Mouse (Mus musculus): Measurements from ENCODE around the gene Ttc30b. TPM values are rescaled to one million over a fixed set of nuclear protein-coding genes. Genes with fewer than 3 reads are reported as not detected.
"Not testable (repeated sequence)": the region's sequence is repeated elsewhere in the genome, so short reads cannot be mapped to it uniquely, and the experiment has no call there.

Ttc30b gene
- polyA plus RNA-seq (2021) = 12.3 TPM

DNA sequence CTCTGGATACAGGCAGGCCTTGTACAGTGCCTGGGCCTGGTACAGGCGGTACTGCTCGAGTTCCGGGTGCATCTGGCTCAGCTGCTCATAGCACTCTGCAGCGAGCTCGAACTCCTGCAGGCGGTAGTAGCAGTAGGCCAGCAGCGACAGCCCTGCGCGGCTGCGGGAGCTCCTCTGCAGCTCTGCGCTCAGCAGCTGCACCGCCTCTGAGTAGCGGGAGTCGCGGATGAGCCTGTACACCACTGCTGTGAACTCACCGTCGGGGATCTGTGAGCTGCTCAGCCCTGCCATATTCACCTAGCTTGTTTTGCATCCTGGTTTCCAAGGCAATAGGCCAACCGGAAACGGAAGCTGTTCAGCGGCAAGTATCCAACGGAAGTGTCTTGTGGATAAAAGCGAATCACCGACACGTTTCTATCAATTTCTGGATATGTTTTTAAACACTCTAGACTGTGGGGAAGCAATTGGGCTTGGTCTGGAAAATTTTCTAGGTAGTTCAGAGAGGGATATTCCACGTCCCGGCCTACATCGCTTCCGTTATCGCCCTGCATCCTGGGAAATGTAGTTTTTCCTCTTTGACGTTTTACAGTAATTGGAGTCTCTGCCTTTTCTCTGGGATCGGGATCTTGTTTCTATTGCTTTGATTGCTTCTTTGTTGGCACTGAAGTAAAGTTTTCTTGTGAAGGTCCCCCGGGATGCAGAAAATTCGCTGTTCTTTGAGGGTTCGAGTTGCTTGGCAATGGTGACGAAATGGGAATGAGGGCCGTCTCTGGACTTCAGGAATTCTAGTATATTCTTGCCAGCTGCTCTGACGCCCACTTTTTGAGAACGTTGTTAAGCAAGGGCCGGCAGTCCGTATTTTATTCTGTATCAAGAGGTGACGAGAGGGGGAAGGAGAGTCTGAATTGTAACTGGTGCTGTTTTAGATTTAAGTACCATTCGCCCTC is at the start of gene Ttc30b:
Gene Ttc30b (minus strand): TSS at position 469 of the 947 bp plus-strand sequence.
- in situ Hi-C loops (cut with MboI; ENCODE audit: low pct_unique_long_range_greater_than_20kb) = no loop called here
- ChIA-PET CTCF (no interaction called here), POLR2A (no interaction called here)
- ATAC-seq = peak; percentile 92
- DNase-seq (ENCODE audit: low read depth, low spot score) = peak; percentile 39
- TF ChIP-seq CTCF (IDR thresholded peaks at IDR 0.05) = no peak
- peaks cover 16% of the 10 kb centered on the region for H3K27me3 ChIP-seq

GRCm38 (mm10) chr2:75987739-75988138 is 49.4 kb upstream of the Ttc30b start:
- ATAC-seq (peak; percentile 42), DNase-seq (ENCODE audit: low read depth, low spot score) (no peak)
- in situ Hi-C loops (cut with MboI; ENCODE audit: low pct_unique_long_range_greater_than_20kb) = loop anchor here (5.0 kb wide), 1 partner anchor 80 kb away; no protein-coding TSS in a partner anchor
- peaks cover 2% of the 10 kb centered on the region for H3K27me3 ChIP-seq
- POLR2A ChIA-PET = no interaction called here
- CTCF ChIA-PET = interaction anchor here (1.1 kb wide), 1 partner anchor 81 kb away, joined by 3 read pairs; no protein-coding TSS in a partner anchor
- TF ChIP-seq CTCF (IDR thresholded peaks at IDR 0.05) = no peak

DNA sequence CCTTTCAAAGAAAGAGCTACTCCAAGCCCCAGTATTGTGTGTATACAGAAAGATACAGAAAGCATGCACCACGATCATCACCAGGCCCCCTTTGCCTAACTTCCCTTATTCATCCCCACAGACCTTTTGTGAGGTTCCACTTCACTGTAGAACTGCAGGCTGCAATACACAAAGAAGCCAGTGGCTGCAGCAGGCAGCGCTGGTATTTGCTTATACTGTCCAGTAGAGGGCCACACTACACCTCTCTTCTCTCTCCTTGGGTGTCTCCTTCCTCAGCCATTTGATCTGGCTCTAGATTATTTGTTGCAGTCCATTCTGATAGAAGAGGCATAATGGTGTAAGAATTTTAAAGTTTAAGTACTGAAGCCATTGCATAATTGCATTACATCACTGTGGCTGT is 46.7 kb upstream of the Ttc30b start:
- TF ChIP-seq CTCF (IDR thresholded peaks at IDR 0.05) = peak; percentile 97
- ATAC-seq (peak; percentile 91), DNase-seq (ENCODE audit: low read depth, low spot score) (no peak)
- ChIA-PET POLR2A (no interaction called here), CTCF (interaction anchor here (0.6 to 1.9 kb wide), 15 partner anchors 10 to 88 kb away, joined by 3 to 8 read pairs (median 3); no protein-coding TSS in a partner anchor)
- in situ Hi-C loops (cut with MboI; ENCODE audit: low pct_unique_long_range_greater_than_20kb) = loop anchor here (5.0 kb wide), 1 partner anchor 82 kb away; no protein-coding TSS in a partner anchor
- no peaks in the 10 kb centered on the region for H3K27me3 ChIP-seq

DNA sequence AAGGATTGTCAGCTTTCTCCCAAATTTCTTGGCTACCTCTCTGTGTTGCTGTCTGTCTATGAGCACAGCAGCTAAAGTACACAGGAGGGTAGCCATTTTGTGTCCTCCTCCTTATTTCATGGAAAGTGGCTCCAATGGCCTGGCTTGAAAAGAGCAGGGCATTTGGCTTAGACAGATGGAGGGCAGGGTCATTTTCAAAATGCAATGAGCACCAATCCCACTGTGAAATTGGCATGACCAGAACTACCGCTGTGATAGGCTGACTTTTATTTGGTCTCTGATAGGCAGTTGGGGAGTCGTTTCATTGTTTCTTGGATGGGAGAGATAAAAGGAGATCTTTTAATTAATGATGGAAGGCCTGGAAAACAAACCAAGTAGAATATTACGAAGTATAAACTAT is 45.5 kb upstream of the Ttc30b start:
- TF ChIP-seq CTCF (IDR thresholded peaks at IDR 0.05) = no peak
- DNase-seq (ENCODE audit: low read depth, low spot score) (no peak), ATAC-seq (no peak)
- CTCF ChIA-PET = interaction anchor here (1.1 to 1.9 kb wide), 2 partner anchors 18 to 76 kb away, joined by 3 to 5 read pairs; no protein-coding TSS in a partner anchor
- in situ Hi-C loops (cut with MboI; ENCODE audit: low pct_unique_long_range_greater_than_20kb) = no loop called here
- H3K27me3 ChIP-seq = peaks cover 6% of the 10 kb centered on the region
- POLR2A ChIA-PET = interaction anchor here (0.7 kb wide), 1 partner anchor 450 kb away, joined by 3 read pairs; no protein-coding TSS in a partner anchor

DNA sequence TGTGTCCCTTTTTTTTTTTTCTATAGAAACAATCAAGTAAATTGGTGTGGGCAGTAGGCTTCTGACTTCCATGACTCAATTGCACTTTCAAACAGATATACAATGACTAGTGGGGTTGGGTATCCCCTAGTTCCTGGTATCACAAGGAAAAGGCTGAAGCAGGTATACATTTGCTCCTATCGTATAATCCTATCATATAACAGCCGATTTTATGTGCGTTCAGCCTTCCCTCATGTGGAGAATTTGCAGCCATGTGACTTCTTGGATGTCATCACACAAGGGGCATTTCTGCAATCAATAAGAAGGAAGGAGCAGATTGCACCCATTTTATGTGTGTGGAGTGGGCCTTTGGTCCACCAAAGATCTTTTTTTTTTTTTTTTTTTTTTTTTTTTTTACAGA is 44.7 kb upstream of the Ttc30b start:
- ATAC-seq = no peak
- in situ Hi-C loops (cut with MboI; ENCODE audit: low pct_unique_long_range_greater_than_20kb) = no loop called here
- CTCF ChIA-PET = no interaction called here
- H3K27me3 ChIP-seq = peaks cover 9% of the 10 kb centered on the region
- DNase-seq (ENCODE audit: low read depth, low spot score) = no peak
- POLR2A ChIA-PET = interaction anchor here (0.7 kb wide), 1 partner anchor 450 kb away, joined by 3 read pairs; no protein-coding TSS in a partner anchor
- no peak for TF ChIP-seq CTCF (IDR thresholded peaks at IDR 0.05)

DNA sequence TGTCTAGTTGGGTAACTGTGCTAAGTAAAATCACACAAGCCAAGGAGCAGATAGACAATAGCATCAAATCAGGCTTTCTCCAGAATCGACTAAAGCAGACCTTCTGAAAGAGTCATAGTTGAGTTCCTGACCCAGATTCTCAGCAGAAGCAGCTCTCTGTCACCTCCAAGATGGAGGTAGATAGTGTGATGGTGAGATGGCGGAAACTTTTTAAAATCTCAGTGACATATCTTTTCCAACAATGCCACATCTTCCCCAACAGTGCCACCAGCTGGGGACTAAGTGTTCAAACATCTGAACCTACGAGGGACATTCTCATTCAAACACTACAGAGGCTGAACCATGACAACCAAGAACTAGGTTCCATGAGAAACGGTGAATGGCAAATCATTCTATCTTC is 44.2 kb upstream of the Ttc30b start:
- in situ Hi-C loops (cut with MboI; ENCODE audit: low pct_unique_long_range_greater_than_20kb) = no loop called here
- DNase-seq (ENCODE audit: low read depth, low spot score) (no peak), ATAC-seq (no peak)
- H3K27me3 ChIP-seq = peaks cover 9% of the 10 kb centered on the region
- TF ChIP-seq CTCF (IDR thresholded peaks at IDR 0.05) = no peak
- ChIA-PET CTCF (no interaction called here), POLR2A (no interaction called here)

GRCm38 (mm10) chr2:75981440-75982081 is 43.2 kb upstream of the Ttc30b start, which contains the start of gene Ttc30a1:
Gene Ttc30a1, minus strand, starts transcription at chr2:75981967.
- in situ Hi-C loops (cut with MboI; ENCODE audit: low pct_unique_long_range_greater_than_20kb); CTCF ChIA-PET; ATAC-seq; H3K27me3 ChIP-seq; POLR2A ChIA-PET; DNase-seq (ENCODE audit: low read depth, low spot score): not testable (repeated sequence)

- ATAC-seq; CTCF ChIA-PET; DNase-seq (ENCODE audit: low read depth, low spot score); in situ Hi-C loops (cut with MboI; ENCODE audit: low pct_unique_long_range_greater_than_20kb); POLR2A ChIA-PET: not testable (repeated sequence)
- peaks cover 10% of the 10 kb centered on the region for H3K27me3 ChIP-seq
These were observed 42.6 kb upstream of the Ttc30b start for GRCm38 (mm10) chr2:75980933-75981439.

DNA sequence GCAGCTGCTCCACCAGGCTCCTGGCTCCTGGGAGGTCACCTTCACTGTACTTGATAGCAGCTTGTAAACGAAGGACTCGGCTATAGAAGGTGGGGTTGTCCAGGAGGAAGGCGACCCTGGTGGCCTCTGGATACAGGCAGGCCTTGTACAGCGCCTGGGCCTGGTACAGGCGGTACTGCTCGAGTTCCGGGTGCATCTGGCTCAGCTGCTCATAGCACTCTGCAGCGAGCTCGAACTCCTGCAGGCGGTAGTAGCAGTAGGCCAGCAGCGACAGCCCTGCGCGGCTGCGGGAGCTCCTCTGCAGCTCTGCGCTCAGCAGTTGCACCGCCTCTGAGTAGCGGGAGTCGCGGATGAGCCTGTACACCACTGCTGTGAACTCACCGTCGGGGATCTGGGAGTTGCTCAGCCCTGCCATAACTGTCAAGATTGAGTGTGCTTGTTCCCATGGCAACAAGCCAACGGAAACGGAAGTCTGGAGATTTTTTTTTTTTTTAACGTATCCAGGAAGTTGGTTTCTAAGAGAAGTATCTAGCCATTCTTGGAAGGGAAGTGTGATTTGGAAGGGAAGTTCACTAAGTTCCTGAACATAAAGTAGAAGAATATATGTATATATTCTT is 39.5 kb upstream of the Ttc30b start, which contains the start of gene Ttc30a2:
Gene Ttc30a2 (minus strand): TSS at position 419 of the 617 bp plus-strand sequence.
- H3K27me3 ChIP-seq = peaks cover 20% of the 10 kb centered on the region
- DNase-seq (ENCODE audit: low read depth, low spot score); POLR2A ChIA-PET; ATAC-seq; in situ Hi-C loops (cut with MboI; ENCODE audit: low pct_unique_long_range_greater_than_20kb): not testable (repeated sequence)
- CTCF ChIA-PET = interaction anchor here (0.6 to 0.9 kb wide), 2 partner anchors 12 to 191 kb away, joined by 3 read pairs; no protein-coding TSS in a partner anchor

GRCm38 (mm10) chr2:75976070-75976469 is 37.7 kb upstream of the Ttc30b start:
- in situ Hi-C loops (cut with MboI; ENCODE audit: low pct_unique_long_range_greater_than_20kb); POLR2A ChIA-PET; ATAC-seq; DNase-seq (ENCODE audit: low read depth, low spot score): not testable (repeated sequence)
- CTCF ChIA-PET = interaction anchor here (1.1 to 1.4 kb wide), 2 partner anchors 9 to 12 kb away, joined by 3 to 5 read pairs; no protein-coding TSS in a partner anchor
- H3K27me3 ChIP-seq = peaks cover 23% of the 10 kb centered on the region
